Mouse (Mus musculus) liver, adult 2 months (tissue): Measurements from ENCODE around the gene Zeb2.

Source experiments
- CTCF ChIP-seq: fragments of 200-500 bp; IDR thresholded peaks from 2 replicates; pipeline ENCODE4 v1.5.1; 2011; ENCODE audit warnings: low read depth, low read length, control low read depth
- POLR2A ChIP-seq: fragments of 200-500 bp; IDR thresholded peaks from 2 replicates; pipeline ENCODE4 v1.6.1; 2011; ENCODE audit warnings: low read length, control low read depth; ENCODE audit not compliant: insufficient read depth; ENCODE audit errors: extremely low read depth

DNA sequence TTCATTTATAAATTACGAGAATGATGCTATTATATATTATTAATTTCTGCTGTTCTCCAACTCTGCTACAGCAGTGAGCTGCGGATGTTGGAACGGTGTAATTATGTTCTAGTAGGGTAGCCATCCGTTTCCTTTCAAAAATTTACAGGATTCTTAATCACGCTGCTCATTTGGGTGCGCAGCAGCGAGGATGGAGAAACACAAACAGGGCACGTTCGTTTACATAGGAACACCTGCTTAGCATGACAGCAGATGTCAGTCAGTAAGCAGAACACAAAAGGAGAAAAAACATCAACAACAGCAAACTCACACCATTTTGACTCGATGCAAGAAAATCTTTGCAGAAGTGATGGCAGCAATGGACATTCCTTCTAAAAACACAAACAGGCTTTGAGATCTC, 34.2 kb downstream of the Zeb2 start:
- TF ChIP-seq POLR2A (no peak), CTCF (no peak)
